ENCODE assay signal across 11 mouse cellular contexts in the genomic region with DNA sequence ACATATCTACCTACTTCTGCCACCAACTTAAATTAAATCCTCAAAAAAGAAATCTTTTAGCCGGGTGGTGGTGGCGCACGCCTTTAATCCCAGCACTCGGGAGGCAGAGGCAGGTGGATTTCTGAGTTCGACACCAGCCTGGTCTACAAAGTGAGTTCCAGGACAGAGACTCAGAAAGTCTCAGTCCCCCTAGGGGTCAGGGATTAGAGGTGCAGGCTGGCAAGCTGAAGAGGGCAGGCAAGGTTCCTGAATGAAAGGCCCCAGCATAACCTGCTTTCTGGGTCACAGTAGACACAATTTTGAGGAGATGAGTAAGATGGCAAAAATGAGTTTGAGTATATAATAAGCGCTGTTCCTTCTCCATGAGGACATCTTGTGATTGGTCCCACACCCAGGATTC. TPM values are rescaled to one million over a fixed set of nuclear protein-coding genes. Genes with fewer than 3 reads are reported as not detected.
DNase-seq lines count a peak whose midpoint lies in the region; ATAC-seq lines count a peak whose summit lies in the region.
"Had no signal": no experiment of that assay in that cellular context is flagged by ENCODE, and none has a peak within 500 bp of the region (broad histone marks: within the 10 kb centered on the region; RNA-seq: fewer than 3 reads in every experiment).

No protein-coding gene starts in this region.

- peaks cover 24% of the 10 kb centered on the region; the same call in 1 of the 2 replicates for H3K36me3 ChIP-seq in hindbrain, embryonic 16.5 days (ENCODE audit: control insufficient read depth, insufficient read depth, low read length)

- no peaks in the 10 kb centered on the region for H3K9me3 ChIP-seq in hindbrain, embryonic 16.5 days (ENCODE audit: control insufficient read depth, low read length)
- H3K9me3 ChIP-seq: neural tube, embryonic 12.5 days had no signal

- peak; percentile 62; the same call in 1 of the 2 replicates for ATAC-seq in erythroid progenitor cell, adult 5-6 weeks (replicated peaks; ENCODE audit: low FRiP score, poor library complexity, severe bottlenecking)
- ATAC-seq in hindbrain, embryonic 16.5 days, result no peak

- H3K27ac ChIP-seq in hindbrain, embryonic 16.5 days (ENCODE audit: low read depth, low read length), result no peak overlapping the region
- H3K27ac ChIP-seq: neural tube, embryonic 12.5 days had no signal

- H3K27me3 ChIP-seq in hindbrain, embryonic 16.5 days (replicated peaks; ENCODE audit: control insufficient read depth, insufficient read depth, low read length), result no peaks in the 10 kb centered on the region
- H3K27me3 ChIP-seq: neural tube, embryonic 12.5 days had no signal

- intact Hi-C loops in gastrocnemius, postnatal 14 days (cut with DNase I; ENCODE audit: low total_unique reads), result no loop called here

- peak; percentile 26 for DNase-seq in embryo, embryonic 10 days (ENCODE audit: low spot score)
- no peak for DNase-seq in embryo, embryonic 9.5 days (ENCODE audit: extremely low spot score)
- DNase-seq in lung, postnatal 10 days, result peak; percentile 21
- no peak for DNase-seq in lung, adult 18-20 months
- DNase-seq in thymus, postnatal 0 days (ENCODE audit: low spot score), result peak; percentile 49
- no peak for DNase-seq in gastrocnemius, postnatal 14 days
- DNase-seq: adrenal gland, postnatal 14 days; layer of hippocampus, postnatal 36 days had no signal

- no peaks in the 10 kb centered on the region for H3K4me1 ChIP-seq in hindbrain, embryonic 16.5 days (ENCODE audit: control insufficient read depth, insufficient read depth, low read depth, low read length)
- H3K4me1 ChIP-seq: neural tube, embryonic 12.5 days had no signal

- H3K9ac ChIP-seq in hindbrain, embryonic 16.5 days (ENCODE audit: low read depth, low read length), result no peak overlapping the region
- H3K9ac ChIP-seq: neural tube, embryonic 12.5 days had no signal

- 94% methylated on average over 6 of the region's 6 CpGs for WGBS in hindbrain, embryonic 16.5 days

- H3K4me3 ChIP-seq in hindbrain, embryonic 16.5 days (ENCODE audit: low read length), result no peak overlapping the region
- H3K4me3 ChIP-seq: neural tube, embryonic 12.5 days had no signal

- no peak overlapping the region for H3K4me2 ChIP-seq in hindbrain, embryonic 16.5 days (ENCODE audit: low read length)
- H3K4me2 ChIP-seq: neural tube, embryonic 12.5 days had no signal

RNA-seq across cellular contexts. Expression of a gene that starts 9.1 kb away (rescaled TPM):
- total RNA-seq in erythroid progenitor cell, adult 5-6 weeks (2015; ENCODE audit: low replicate concordance), result 0.84 and 3.2 TPM in 2 replicates
- total RNA-seq in erythroid progenitor cell, adult 5-6 weeks (2017; ENCODE audit: low replicate concordance), result 0.68 and 1.0 TPM in 2 replicates
- polyA plus RNA-seq in thymus, postnatal 0 days (2015; fragmentation: Nextera tagmentation; extraction: Ambion mirVana), result 16.4 and 18.0 TPM in 2 replicates
- 10 to 100 TPM in 1 of 2 experiments, 1 to 10 TPM in 1; 7.3 to 10.2 TPM for total RNA-seq in gastrocnemius, postnatal 14 days (2021)
- 54.3 and 55.8 TPM in 2 replicates for polyA plus RNA-seq in hindbrain, embryonic 16.5 days (2015; fragmentation: Nextera tagmentation; extraction: Ambion mirVana)

RNA-seq across cellular contexts. Expression of a gene that starts 15.2 kb away (rescaled TPM):
- 55.1 and 57.4 TPM in 2 replicates for total RNA-seq in erythroid progenitor cell, adult 5-6 weeks (2015; ENCODE audit: low replicate concordance)
- total RNA-seq in erythroid progenitor cell, adult 5-6 weeks (2017; ENCODE audit: low replicate concordance), result 172 and 200 TPM in 2 replicates
- 70.8 and 89.0 TPM in 2 replicates for polyA plus RNA-seq in thymus, postnatal 0 days (2015; fragmentation: Nextera tagmentation; extraction: Ambion mirVana)
- 10 to 100 TPM; 21.4 to 22.7 TPM for total RNA-seq in gastrocnemius, postnatal 14 days (2021)
- 40.5 and 43.1 TPM in 2 replicates for polyA plus RNA-seq in hindbrain, embryonic 16.5 days (2015; fragmentation: Nextera tagmentation; extraction: Ambion mirVana)

RNA-seq across cellular contexts. Expression of a gene that starts 29.0 kb away (rescaled TPM):
- 68.3 and 88.3 TPM in 2 replicates for total RNA-seq in erythroid progenitor cell, adult 5-6 weeks (2015; ENCODE audit: low replicate concordance)
- total RNA-seq in erythroid progenitor cell, adult 5-6 weeks (2017; ENCODE audit: low replicate concordance), result 44.9 and 45.7 TPM in 2 replicates
- polyA plus RNA-seq in thymus, postnatal 0 days (2015; fragmentation: Nextera tagmentation; extraction: Ambion mirVana), result 5.2 and 6.4 TPM in 2 replicates
- total RNA-seq in gastrocnemius, postnatal 14 days (2021), result 10 to 100 TPM; 31.9 to 41.4 TPM
- 20.4 and 27.8 TPM in 2 replicates for polyA plus RNA-seq in hindbrain, embryonic 16.5 days (2015; fragmentation: Nextera tagmentation; extraction: Ambion mirVana)

RNA-seq across cellular contexts. Expression of a gene that starts 43.4 kb away (rescaled TPM):
- 12.3 TPM in 1 of 2 replicates, not detected in the other for total RNA-seq in erythroid progenitor cell, adult 5-6 weeks (2015; ENCODE audit: low replicate concordance)
- total RNA-seq in erythroid progenitor cell, adult 5-6 weeks (2017; ENCODE audit: low replicate concordance), result 2.5 and 3.3 TPM in 2 replicates
- polyA plus RNA-seq in thymus, postnatal 0 days (2015; fragmentation: Nextera tagmentation; extraction: Ambion mirVana), result 93.9 and 98.4 TPM in 2 replicates
- total RNA-seq in gastrocnemius, postnatal 14 days (2021), result 10 to 100 TPM; 14.8 to 17.5 TPM
- polyA plus RNA-seq in hindbrain, embryonic 16.5 days (2015; fragmentation: Nextera tagmentation; extraction: Ambion mirVana), result 54.2 and 57.3 TPM in 2 replicates

RNA-seq across cellular contexts. Expression of a gene that starts 55.8 kb away (rescaled TPM):
- not detected in 2 replicates for total RNA-seq in erythroid progenitor cell, adult 5-6 weeks (2015; ENCODE audit: low replicate concordance)
- 0.26 TPM in 1 of 2 replicates, not detected in the other for total RNA-seq in erythroid progenitor cell, adult 5-6 weeks (2017; ENCODE audit: low replicate concordance)
- polyA plus RNA-seq in thymus, postnatal 0 days (2015; fragmentation: Nextera tagmentation; extraction: Ambion mirVana), result 8.3 and 10.2 TPM in 2 replicates
- total RNA-seq in gastrocnemius, postnatal 14 days (2021), result 10 to 100 TPM; 24.2 to 25.5 TPM
- 10.7 and 11.1 TPM in 2 replicates for polyA plus RNA-seq in hindbrain, embryonic 16.5 days (2015; fragmentation: Nextera tagmentation; extraction: Ambion mirVana)

Comparison
In these comparisons a context has a peak if more than half of its experiments do, and no peak if none do; other contexts are left out.
1. DNase-seq: peak in embryo, embryonic 10 days (single experiment), lung, postnatal 10 days (single experiment) and thymus, postnatal 0 days (single experiment); none in embryo, embryonic 9.5 days (single experiment), lung, adult 18-20 months (0 of 2) and gastrocnemius, postnatal 14 days (single experiment).